Mouse (Mus musculus): ENCODE measurements around the gene Sertm1. TPM values are rescaled to one million over a fixed set of nuclear protein-coding genes. Genes with fewer than 3 reads are reported as not detected.

Gene Sertm1
- polyA plus RNA-seq, 1 experiment, result not detected

DNA sequence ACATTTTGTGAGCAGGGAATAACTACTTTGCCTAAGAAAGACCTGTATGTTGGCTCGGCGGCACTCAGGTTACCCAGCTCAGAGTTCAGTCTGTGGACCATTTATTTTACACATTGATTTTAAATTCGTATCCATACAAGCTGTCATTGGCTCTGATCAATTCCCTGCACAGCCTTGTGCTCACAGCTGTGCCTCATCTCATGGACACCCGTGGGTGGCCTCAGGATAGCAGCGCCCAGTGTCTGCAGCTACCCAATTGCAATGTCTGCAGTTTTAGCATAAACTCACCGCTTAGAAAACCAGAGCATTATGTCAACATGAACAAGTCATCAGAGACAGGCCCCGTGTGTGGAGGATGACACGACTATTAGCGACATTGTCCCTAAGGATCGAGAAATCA lies 17.7 kb downstream of the Sertm1 start:
- TF ChIP-seq POLR2A (IDR thresholded peaks at IDR 0.05; ENCODE audit: borderline replicate concordance, control insufficient read depth, low read depth, low read length) (no peak), CTCF (IDR thresholded peaks at IDR 0.05; ENCODE audit: control insufficient read depth, insufficient read depth, low read length) (no peak)
- 84% methylated on average over 10 of the region's 10 CpGs for WGBS
- Histone ChIP-seq H3K4me3 (replicated peaks; ENCODE audit: control insufficient read depth, low read depth, low read length) (no peak overlapping the region), H3K4me1 (ENCODE audit: control insufficient read depth, insufficient read depth, low read length) (no peaks in the 10 kb centered on the region), H3K27ac (ENCODE audit: control insufficient read depth, insufficient read depth, low read depth, low read length, poor library complexity) (no peak overlapping the region)

DNA sequence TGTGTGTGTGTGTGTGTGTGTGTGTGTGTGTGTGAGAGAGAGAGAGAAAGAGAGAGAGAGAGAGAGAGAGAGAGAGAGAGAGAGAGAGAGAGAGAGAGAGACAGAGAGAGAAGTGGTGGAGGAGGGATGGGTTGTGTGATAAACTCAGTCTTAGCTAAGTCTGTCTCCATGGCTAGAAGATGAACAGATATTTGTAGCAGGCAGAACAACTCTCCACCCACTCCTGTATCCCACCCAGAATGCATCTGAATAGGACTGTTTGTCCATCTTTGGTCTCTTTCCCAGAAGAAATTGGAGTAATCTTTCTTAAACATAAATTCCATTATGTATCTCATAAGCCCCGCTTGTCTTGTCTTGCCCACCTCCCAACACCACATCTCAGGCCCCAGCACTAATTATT lies 20.8 kb downstream of the Sertm1 start:
- no peak overlapping the region for H3K27ac ChIP-seq (ENCODE audit: control insufficient read depth, insufficient read depth, low read depth, low read length, poor library complexity)
- H3K4me1 ChIP-seq (ENCODE audit: control insufficient read depth, insufficient read depth, low read length), result no peaks in the 10 kb centered on the region
- WGBS, result 64% methylated on average over 1 of the region's 1 CpGs
- TF ChIP-seq POLR2A (IDR thresholded peaks at IDR 0.05; ENCODE audit: borderline replicate concordance, control insufficient read depth, low read depth, low read length) (no peak), CTCF (IDR thresholded peaks at IDR 0.05; ENCODE audit: control insufficient read depth, insufficient read depth, low read length) (no peak)
- no peak overlapping the region for H3K4me3 ChIP-seq (replicated peaks; ENCODE audit: control insufficient read depth, low read depth, low read length)

DNA sequence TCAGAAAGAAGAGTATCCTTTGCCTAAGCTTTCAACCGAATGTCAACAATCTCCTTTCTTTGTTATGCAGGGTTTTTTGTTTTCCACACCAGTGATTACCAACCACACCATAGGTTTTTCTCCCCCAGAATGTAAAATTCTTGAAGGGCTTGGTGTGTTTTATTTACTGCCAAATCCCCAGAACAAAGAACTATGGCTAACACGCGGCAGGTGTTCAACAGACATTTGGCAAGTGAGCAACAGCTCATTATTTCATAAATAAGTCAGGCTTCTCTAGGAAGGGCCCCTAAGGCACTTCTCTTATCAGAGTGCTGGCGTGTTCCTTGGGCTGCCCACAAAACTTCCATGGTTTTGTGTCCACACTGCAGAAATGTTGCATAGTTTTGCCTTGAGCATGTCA lies 23.5 kb downstream of the Sertm1 start:
- TF ChIP-seq POLR2A (IDR thresholded peaks at IDR 0.05; ENCODE audit: borderline replicate concordance, control insufficient read depth, low read depth, low read length), result no peak
- no peak for TF ChIP-seq CTCF (IDR thresholded peaks at IDR 0.05; ENCODE audit: control insufficient read depth, insufficient read depth, low read length)
- Histone ChIP-seq H3K27ac (ENCODE audit: control insufficient read depth, insufficient read depth, low read depth, low read length, poor library complexity) (no peak overlapping the region), H3K4me3 (replicated peaks; ENCODE audit: control insufficient read depth, low read depth, low read length) (no peak overlapping the region), H3K4me1 (ENCODE audit: control insufficient read depth, insufficient read depth, low read length) (no peaks in the 10 kb centered on the region)
- 61% methylated on average over 4 of the region's 4 CpGs for WGBS

DNA sequence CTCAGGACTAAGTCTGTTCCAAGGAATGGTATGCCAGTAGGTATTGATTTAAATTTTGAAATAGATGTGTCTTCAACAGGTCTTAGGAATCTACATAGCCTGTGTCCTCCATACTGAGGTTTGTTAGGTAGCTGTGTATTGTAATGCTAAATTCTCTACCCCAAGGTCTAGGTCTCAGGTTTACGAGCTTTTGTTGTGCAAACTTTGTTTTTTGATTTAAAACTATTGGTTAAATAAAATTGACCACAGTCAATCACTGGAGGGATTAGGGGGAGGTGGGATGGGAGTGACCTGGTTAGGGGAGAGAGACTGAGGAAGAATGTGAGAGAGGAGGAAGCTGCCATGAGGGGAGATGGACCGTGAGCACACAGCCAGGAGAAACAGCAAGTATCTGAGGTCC lies 29.2 kb downstream of the Sertm1 start:
- no peaks in the 10 kb centered on the region for H3K4me1 ChIP-seq (ENCODE audit: control insufficient read depth, insufficient read depth, low read length)
- H3K27ac ChIP-seq (ENCODE audit: control insufficient read depth, insufficient read depth, low read depth, low read length, poor library complexity), result no peak overlapping the region
- TF ChIP-seq CTCF (IDR thresholded peaks at IDR 0.05; ENCODE audit: control insufficient read depth, insufficient read depth, low read length) (no peak), POLR2A (IDR thresholded peaks at IDR 0.05; ENCODE audit: borderline replicate concordance, control insufficient read depth, low read depth, low read length) (no peak)
- 73% methylated on average over 2 of the region's 2 CpGs for WGBS
- H3K4me3 ChIP-seq (replicated peaks; ENCODE audit: control insufficient read depth, low read depth, low read length), result no peak overlapping the region

Other genes with a start within 250 kb of the Sertm1 start
- 29.8 and 60.4 TPM in 2 replicates for gene Supt20, start 223.1 kb downstream of the Sertm1 start, polyA plus RNA-seq (2011; ENCODE audit: insufficient read depth, insufficient read length, low replicate concordance, missing spikeins)
- not detected in 2 replicates for gene Gm21958, start 201.5 kb downstream of the Sertm1 start, polyA plus RNA-seq (2011; ENCODE audit: insufficient read depth, insufficient read length, low replicate concordance, missing spikeins)
- 51.2 and 112 TPM in 2 replicates for gene Exosc8, start 180.5 kb downstream of the Sertm1 start, polyA plus RNA-seq (2011; ENCODE audit: insufficient read depth, insufficient read length, low replicate concordance, missing spikeins)
- 8.0 and 16.3 TPM in 2 replicates for gene Alg5, start 180.3 kb downstream of the Sertm1 start, polyA plus RNA-seq (2011; ENCODE audit: insufficient read depth, insufficient read length, low replicate concordance, missing spikeins)
- not detected in 2 replicates for gene Smad9, start 160.3 kb downstream of the Sertm1 start, polyA plus RNA-seq (2011; ENCODE audit: insufficient read depth, insufficient read length, low replicate concordance, missing spikeins)
- 14.7 and 30.1 TPM in 2 replicates for gene Rfxap, start 108.1 kb downstream of the Sertm1 start, polyA plus RNA-seq (2011; ENCODE audit: insufficient read depth, insufficient read length, low replicate concordance, missing spikeins)
- not detected in 2 replicates for gene Ccna1, start 139.6 kb upstream of the Sertm1 start, polyA plus RNA-seq (2011; ENCODE audit: insufficient read depth, insufficient read length, low replicate concordance, missing spikeins)
- 6.3 and 6.6 TPM in 2 replicates for gene Spg20, start 196.2 kb upstream of the Sertm1 start, polyA plus RNA-seq (2011; ENCODE audit: insufficient read depth, insufficient read length, low replicate concordance, missing spikeins)
- not detected in 2 replicates for gene Ccdc169, start 221.5 kb upstream of the Sertm1 start, polyA plus RNA-seq (2011; ENCODE audit: insufficient read depth, insufficient read length, low replicate concordance, missing spikeins)

Data from bone marrow, adult 2 months (tissue).